Mouse (Mus musculus): ENCODE data around the gene Pam16. TPM values are rescaled to one million over a fixed set of nuclear protein-coding genes. Genes with fewer than 3 reads are reported as not detected.

The Pam16 gene
- polyA plus RNA-seq (2015; fragmentation: Illumina TruSeq; extraction: RNeasy Lipid Tissue Mini Kit (QIAGEN cat#74804); ENCODE audit: insufficient read depth, low read depth, low replicate concordance): 20.7 TPM

GRCm38 (mm10) chr16:4624481-4625110 is at the start of gene Pam16:
Gene Pam16 (minus strand): TSS chr16:4624988.

GRCm38 (mm10) chr16:4639831-4640237 is 15.0 kb upstream of the Pam16 start, which contains the start of the genes Vasn and Dnaja3:
Gene Vasn (plus strand): TSS chr16:4639941.
Gene Dnaja3 (plus strand): TSS chr16:4639989.

GRCm38 (mm10) chr16:4593971-4594813 is 30.6 kb downstream of the Pam16 start, which contains the start of gene Glis2:
Gene Glis2 (plus strand): TSS chr16:4594713.

Other genes with a start within 250 kb of the Pam16 start
- gene Adcy9, start 204.5 kb downstream of the Pam16 start, polyA plus RNA-seq (2015; fragmentation: Illumina TruSeq; extraction: RNeasy Lipid Tissue Mini Kit (QIAGEN cat#74804); ENCODE audit: insufficient read depth, low read depth, low replicate concordance): 3.0 TPM
- gene Srl, start 83.2 kb downstream of the Pam16 start, polyA plus RNA-seq (2015; fragmentation: Illumina TruSeq; extraction: RNeasy Lipid Tissue Mini Kit (QIAGEN cat#74804); ENCODE audit: insufficient read depth, low read depth, low replicate concordance): not detected
- 1.6 TPM for gene Tfap4, start 65.1 kb downstream of the Pam16 start, polyA plus RNA-seq (2015; fragmentation: Illumina TruSeq; extraction: RNeasy Lipid Tissue Mini Kit (QIAGEN cat#74804); ENCODE audit: insufficient read depth, low read depth, low replicate concordance)
- gene Glis2, start 30.3 kb downstream of the Pam16 start, polyA plus RNA-seq (2015; fragmentation: Illumina TruSeq; extraction: RNeasy Lipid Tissue Mini Kit (QIAGEN cat#74804); ENCODE audit: insufficient read depth, low read depth, low replicate concordance): 8.2 TPM
- gene Vasn, start 15.0 kb upstream of the Pam16 start, polyA plus RNA-seq (2015; fragmentation: Illumina TruSeq; extraction: RNeasy Lipid Tissue Mini Kit (QIAGEN cat#74804); ENCODE audit: insufficient read depth, low read depth, low replicate concordance): 8.0 TPM
- 9.1 TPM for gene Dnaja3, start 15.0 kb upstream of the Pam16 start, polyA plus RNA-seq (2015; fragmentation: Illumina TruSeq; extraction: RNeasy Lipid Tissue Mini Kit (QIAGEN cat#74804); ENCODE audit: insufficient read depth, low read depth, low replicate concordance)
- 10.4 TPM for gene Coro7, start 54.8 kb upstream of the Pam16 start, polyA plus RNA-seq (2015; fragmentation: Illumina TruSeq; extraction: RNeasy Lipid Tissue Mini Kit (QIAGEN cat#74804); ENCODE audit: insufficient read depth, low read depth, low replicate concordance)
- 1.5 TPM for gene Nmral1, start 94.4 kb upstream of the Pam16 start, polyA plus RNA-seq (2015; fragmentation: Illumina TruSeq; extraction: RNeasy Lipid Tissue Mini Kit (QIAGEN cat#74804); ENCODE audit: insufficient read depth, low read depth, low replicate concordance)
- 12.4 TPM for gene Hmox2, start 101.4 kb upstream of the Pam16 start, polyA plus RNA-seq (2015; fragmentation: Illumina TruSeq; extraction: RNeasy Lipid Tissue Mini Kit (QIAGEN cat#74804); ENCODE audit: insufficient read depth, low read depth, low replicate concordance)
- gene Cdip1, start 165.3 kb upstream of the Pam16 start, polyA plus RNA-seq (2015; fragmentation: Illumina TruSeq; extraction: RNeasy Lipid Tissue Mini Kit (QIAGEN cat#74804); ENCODE audit: insufficient read depth, low read depth, low replicate concordance): 13.3 TPM
- not detected for gene 4930562C15Rik, start 210.4 kb upstream of the Pam16 start, polyA plus RNA-seq (2015; fragmentation: Illumina TruSeq; extraction: RNeasy Lipid Tissue Mini Kit (QIAGEN cat#74804); ENCODE audit: insufficient read depth, low read depth, low replicate concordance)

All from pancreas, adult 10 weeks (tissue).